Mouse (Mus musculus) embryonic fibroblast, embryonic 13.5 days (primary cell): ENCODE measurements at regions not wholly inside any gene's neighbourhood (a gene's known extent, or its start where the extent isn't known, plus 50 kb on each side); places are given as distances from the start of the nearest gene placed in this dataset.

Experiments used
- H3K27ac ChIP-seq: 2 replicates; pipeline ENCODE4 v1.5.1; 2012; ENCODE audit warnings: low read length, control low read depth, inconsistent platforms; ENCODE audit not compliant: insufficient read depth
- H3K4me1 ChIP-seq: 2 replicates; pipeline ENCODE4 v1.6.1; 2011; ENCODE audit warnings: low read length; ENCODE audit not compliant: control insufficient read depth, insufficient read depth
- H3K4me3 ChIP-seq: 2 replicates; pipeline ENCODE4 v1.5.1; 2011; ENCODE audit warnings: mild to moderate bottlenecking, control low read depth, low read length; ENCODE audit not compliant: insufficient read depth
- CTCF ChIP-seq: IDR thresholded peaks from 2 replicates; pipeline ENCODE4 v1.5.1; 2011; ENCODE audit warnings: mild to moderate bottlenecking, control low read depth, low read length, moderate library complexity, borderline replicate concordance; ENCODE audit not compliant: insufficient read depth
- POLR2A ChIP-seq: IDR thresholded peaks from 2 replicates; pipeline ENCODE4 v1.6.1; 2011; ENCODE audit warnings: low read depth, mild to moderate bottlenecking, control low read depth, low read length, moderate library complexity

DNA sequence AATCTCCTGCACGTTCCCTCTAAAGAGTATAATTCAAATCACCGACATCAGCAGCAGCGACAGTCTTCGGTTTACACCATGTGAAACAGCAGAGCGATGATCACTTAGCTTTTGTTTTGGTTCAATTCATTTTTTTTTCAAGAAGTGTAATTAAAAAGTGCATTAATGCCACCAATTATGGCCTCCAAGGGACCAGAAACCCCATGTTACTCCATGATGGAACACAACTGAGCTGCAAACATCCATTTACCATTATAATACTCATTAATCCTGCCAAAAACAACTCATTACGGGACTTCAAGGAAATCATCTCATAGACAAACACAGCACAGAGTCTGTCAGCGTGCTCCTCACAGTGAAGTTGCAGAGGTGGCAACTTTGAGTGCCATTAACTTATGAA, 752.2 kb upstream of the Mms22l start:
- no peaks in the 10 kb centered on the region for H3K4me1 ChIP-seq
- no peak overlapping the region for H3K27ac ChIP-seq
- no peak overlapping the region for H3K4me3 ChIP-seq
- TF ChIP-seq CTCF (no peak), POLR2A (no peak)

DNA sequence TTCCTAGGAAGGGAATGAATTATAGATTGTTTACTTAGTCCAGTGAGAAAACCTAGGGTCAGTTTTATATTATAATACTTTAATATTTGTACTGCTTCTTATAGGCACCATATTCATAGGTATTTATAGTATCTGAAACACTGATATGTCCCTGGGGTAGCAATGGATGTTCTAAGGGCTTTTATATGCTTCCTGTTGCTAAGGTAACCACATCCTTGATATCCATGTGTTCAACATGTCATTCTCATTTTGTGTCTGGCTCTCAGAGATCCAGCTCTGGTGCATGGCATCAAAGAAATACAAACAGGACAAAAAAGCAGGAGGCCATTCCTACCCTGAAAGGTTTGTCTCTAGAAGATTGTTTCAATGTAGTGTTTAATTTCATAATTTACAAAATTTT, 738.2 kb upstream of the Mms22l start:
- H3K4me1 ChIP-seq = no peaks in the 10 kb centered on the region
- TF ChIP-seq POLR2A (no peak), CTCF (no peak)
- H3K4me3 ChIP-seq = no peak overlapping the region
- H3K27ac ChIP-seq = no peak overlapping the region

DNA sequence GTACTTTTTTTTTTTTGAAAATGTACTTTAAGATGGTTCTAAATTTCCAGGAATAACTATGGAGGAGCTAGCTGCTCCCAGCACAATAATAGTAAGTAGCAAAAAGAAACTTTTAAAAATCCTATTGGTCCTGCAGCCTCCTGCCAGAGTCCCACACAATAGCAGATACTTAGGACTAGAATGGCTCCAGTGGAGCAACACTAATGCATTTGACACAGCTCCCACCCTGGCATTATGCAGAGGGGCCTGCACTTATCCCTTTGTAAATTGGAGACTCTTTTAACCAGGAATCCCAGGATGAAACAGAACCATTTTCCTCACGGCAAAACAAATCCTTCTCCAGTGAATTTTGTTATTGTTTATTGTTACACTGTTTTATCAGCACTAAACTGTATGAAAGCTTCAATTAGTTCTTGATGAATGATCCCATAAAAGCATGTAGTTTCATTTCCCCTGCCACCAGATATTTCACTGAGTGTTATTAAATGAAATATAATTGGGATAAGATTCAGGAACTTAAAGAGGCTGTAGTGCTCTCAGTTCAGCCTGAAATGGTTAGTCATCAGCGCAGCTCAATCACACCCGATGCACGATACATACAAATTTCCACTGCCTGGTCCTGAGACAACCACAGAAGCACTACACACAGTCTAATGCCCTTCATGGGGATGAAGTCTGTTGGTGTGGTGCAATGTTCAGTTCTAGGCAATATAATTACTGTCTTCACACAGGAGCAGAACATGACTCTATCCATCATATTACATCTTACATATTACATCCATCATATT, 708.6 kb upstream of the Mms22l start:
- Histone ChIP-seq H3K4me3 (no peak overlapping the region), H3K27ac (no peak overlapping the region), H3K4me1 (no peaks in the 10 kb centered on the region)
- TF ChIP-seq POLR2A (no peak), CTCF (no peak)

DNA sequence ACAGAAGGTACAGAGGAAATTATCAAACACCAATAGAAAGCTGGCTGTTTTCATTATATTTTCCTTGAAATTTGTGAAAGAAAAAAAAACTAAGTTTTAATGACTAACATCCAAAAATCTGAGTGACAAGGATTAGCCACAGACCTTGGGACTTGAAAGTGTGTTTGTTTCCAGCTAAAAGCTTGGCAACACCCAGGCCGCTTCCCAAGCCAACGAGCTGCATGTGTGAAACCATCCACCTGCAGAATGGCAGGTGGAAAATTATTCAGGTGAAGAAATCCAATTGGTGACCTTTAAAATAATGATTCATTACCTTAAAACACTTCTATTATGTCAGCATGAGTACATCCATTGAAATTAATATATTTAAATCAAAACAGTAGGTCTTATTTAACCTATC, 672.7 kb upstream of the Mms22l start:
- TF ChIP-seq POLR2A (no peak), CTCF (no peak)
- H3K4me1 ChIP-seq = no peaks in the 10 kb centered on the region
- H3K4me3 ChIP-seq = no peak overlapping the region
- no peak overlapping the region for H3K27ac ChIP-seq

DNA sequence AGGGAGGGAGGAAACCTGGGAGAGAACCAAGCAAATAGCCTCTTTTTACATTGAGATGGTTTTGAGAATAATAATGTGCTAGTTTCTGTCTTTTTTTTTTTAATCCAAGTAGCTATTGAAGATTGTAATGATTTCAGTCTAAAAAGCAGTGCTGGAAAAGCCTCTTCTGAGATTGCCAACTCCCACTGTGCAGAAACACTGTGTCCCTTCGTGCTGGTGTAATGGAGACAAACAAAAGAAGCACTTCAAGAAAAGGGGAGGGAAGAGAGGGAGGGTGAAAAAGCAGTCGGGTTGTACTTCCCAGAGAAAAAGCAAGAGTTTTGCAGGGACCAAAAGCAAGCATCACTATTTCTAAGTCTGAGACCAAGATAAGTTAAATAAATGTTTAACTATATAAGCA, 669.4 kb upstream of the Mms22l start:
- H3K4me3 ChIP-seq = no peak overlapping the region
- TF ChIP-seq CTCF = no peak
- no peak for TF ChIP-seq POLR2A

DNA sequence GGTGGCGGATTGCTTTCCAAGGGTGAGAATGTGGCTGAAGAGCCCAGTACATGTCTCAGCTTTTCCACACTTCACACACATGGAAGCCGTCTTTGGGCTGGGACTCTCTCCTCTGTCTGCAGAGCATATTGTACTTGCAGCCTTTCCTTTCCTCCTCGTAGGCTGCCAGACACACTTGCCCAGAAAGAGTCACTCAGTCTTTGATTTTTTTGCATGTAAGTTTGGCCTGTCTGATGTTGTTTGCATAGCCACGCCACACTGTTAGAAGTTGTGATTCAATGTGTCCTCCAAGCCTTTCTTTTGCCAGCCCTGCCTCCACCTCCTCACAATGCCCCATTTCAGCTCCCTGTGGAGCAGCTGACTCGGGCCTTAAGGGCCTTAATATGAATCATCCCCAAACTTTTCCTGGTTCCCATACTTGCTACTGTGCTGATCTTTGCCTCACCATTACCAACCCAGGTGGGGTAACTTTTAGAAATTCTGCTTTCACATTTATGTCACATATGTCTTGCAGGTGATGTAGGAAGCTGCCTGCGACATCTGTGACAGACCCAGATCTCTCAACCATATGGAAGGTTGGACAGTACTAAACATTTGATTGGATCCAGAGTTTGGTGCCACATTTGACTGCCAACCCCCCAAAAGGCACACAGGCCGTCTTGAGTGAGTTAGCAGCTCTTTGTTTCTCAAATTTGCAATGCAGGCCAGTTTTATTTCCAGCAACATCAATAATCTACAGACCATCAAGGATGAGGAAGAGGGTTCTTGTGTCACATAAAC, 663.7 kb upstream of the Mms22l start:
- H3K27ac ChIP-seq = no peak overlapping the region
- no peaks in the 10 kb centered on the region for H3K4me1 ChIP-seq
- no peak overlapping the region for H3K4me3 ChIP-seq
- TF ChIP-seq POLR2A (no peak), CTCF (no peak)

More for the DNA sequence above, 669.4 kb upstream of the Mms22l start:
- H3K27ac ChIP-seq = no peak overlapping the region
- H3K4me1 ChIP-seq = no peaks in the 10 kb centered on the region

DNA sequence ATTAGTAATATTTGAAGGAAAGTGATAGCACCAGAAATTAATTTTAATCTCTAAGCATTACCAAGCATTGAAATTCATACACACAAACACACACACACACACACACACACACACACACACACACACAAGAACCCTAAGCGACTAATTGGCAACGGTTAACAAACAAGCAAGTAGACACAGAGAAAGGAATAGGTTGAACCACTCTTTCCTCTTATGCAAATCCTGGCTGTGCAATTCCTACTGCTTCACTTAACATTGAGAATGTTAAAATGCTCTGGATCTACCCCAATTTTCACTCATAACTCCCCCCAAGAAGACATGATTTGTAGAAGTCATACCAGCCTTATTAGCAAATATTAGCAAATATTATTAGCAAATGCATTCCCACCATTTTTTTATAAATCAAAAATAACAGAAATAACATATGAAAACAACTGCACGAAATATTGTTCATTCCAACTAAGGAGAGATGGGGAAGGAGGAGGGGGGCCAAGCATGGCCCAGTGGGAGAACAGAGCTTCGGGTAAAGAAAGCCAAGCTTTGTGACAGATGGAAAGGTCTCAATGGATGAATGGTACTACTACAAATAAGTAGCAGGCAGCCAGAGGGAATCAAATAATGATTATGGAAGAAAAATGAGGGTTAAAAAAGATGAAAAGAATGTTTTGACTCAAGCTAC, 652.5 kb upstream of the Mms22l start:
- TF ChIP-seq CTCF = no peak
- TF ChIP-seq POLR2A = no peak
- H3K4me1 ChIP-seq = no peaks in the 10 kb centered on the region
- no peak overlapping the region for H3K27ac ChIP-seq
- H3K4me3 ChIP-seq = no peak overlapping the region

DNA sequence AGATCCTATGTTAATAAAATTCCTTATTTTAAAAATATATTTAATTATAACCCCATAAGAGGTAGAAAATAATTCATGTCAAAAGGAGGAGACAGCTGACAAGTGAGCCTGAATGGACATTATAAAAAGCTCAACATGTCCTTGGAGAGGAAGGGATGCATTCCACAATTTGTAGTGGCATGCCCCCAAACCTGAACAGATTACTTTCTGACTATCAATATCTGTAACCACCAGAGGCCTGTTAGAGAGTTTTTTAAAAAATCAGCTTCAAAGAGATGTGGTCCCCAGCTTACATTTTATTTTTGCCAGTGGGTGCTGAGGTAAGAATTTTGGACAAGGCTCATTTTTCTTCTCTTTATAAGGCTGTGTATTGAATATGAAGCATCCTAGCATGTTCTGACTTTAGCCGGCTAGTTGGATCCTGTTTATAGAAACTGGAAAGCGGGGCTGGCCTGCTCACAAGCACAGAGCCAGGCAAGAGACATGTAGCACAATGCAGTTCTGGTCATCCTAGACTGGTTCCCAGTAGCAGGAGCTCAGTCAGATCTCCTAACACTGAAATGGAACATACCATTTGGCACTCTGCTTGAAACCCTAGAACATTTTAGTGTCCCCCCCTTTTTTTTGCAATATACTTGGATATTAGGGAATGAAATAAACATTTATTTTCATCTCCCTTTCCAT, 651.8 kb upstream of the Mms22l start:
- Histone ChIP-seq H3K4me3 (no peak overlapping the region), H3K27ac (no peak overlapping the region), H3K4me1 (no peaks in the 10 kb centered on the region)
- TF ChIP-seq POLR2A (no peak), CTCF (no peak)

DNA sequence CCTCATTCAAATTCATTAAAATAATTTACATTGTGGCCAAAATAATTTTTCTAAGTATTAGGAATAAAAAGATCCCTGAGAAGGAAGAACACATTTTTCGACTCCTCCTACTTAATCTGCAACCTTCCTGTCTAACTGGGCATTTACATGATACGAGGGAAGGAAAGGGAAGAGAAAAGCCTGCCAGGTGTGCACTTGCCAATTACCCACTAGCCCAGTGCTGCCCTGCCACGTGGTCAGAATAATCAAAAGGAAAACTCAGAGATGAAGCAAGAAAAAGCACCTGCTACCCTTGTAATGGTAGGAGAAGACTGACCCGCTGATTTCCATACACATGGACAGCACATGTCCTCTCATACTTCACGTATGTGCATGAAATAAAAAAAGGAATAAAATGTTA, 651.0 kb upstream of the Mms22l start:
- Histone ChIP-seq H3K27ac (no peak overlapping the region), H3K4me3 (no peak overlapping the region), H3K4me1 (no peaks in the 10 kb centered on the region)
- TF ChIP-seq CTCF (no peak), POLR2A (no peak)
